Mouse (Mus musculus): ENCODE data around the gene Mbtps1.

DNA sequence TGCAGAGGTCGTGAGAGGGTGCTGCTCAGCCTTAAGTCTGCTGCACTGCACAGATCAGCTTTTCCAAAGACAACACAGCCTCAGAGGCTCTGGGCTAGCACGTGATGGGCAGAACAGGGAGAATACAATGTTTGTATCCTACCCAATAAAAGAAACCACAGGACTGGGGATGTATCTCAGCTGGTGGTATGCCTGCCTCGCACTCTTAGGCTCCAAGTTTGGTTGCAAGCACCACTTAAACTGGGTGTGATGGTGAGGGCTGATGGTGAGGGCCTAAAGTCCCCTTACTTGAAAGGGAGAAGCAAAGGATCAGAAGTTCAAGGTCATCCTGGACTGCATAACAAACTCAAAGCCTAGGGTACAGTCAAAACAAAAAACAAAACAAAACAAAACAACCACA, 13.9 kb downstream of the Mbtps1 start:
- TF ChIP-seq POLR2A (IDR thresholded peaks at IDR 0.05; ENCODE audit: control insufficient read depth in 1 of 2, insufficient read depth in 1 of 2, low read depth in 1 of 2, low read length in 2 of 2, poor library complexity in 1 of 2) (no peak), CTCF (IDR thresholded peaks at IDR 0.05 in 2 of 3, conservative IDR thresholded peaks at IDR 0.05 in 1 of 3; ENCODE audit: control insufficient read depth in 1 of 3, insufficient read depth in 1 of 3, low read depth in 2 of 3, low read length in 3 of 3, poor library complexity in 1 of 3, severe bottlenecking in 1 of 3) (no peak), EP300 (IDR thresholded peaks at IDR 0.05; ENCODE audit: low read depth in 1 of 2, low read length in 2 of 2) (no peak), RCOR1 (IDR thresholded peaks at IDR 0.05; ENCODE audit: low read depth, low read length) (no peak), ETS1 (IDR thresholded peaks at IDR 0.05; ENCODE audit: low read depth, low read length) (no peak), TAL1 (IDR thresholded peaks at IDR 0.05; ENCODE audit: low read length) (no peak), ELF1 (IDR thresholded peaks at IDR 0.05; ENCODE audit: low read depth, low read length) (no peak)

All from MEL (cell line).